Mouse (Mus musculus): ENCODE measurements around the gene Hk3. TPM values are rescaled to one million over a fixed set of nuclear protein-coding genes. Genes with fewer than 3 reads are reported as not detected.

Hk3 gene
- total RNA-seq, 2 experiments from 2014 or later: 0.61 to 0.74 TPM

GRCm38 (mm10) chr13:54959842-54960241, 61.3 kb downstream of the Hk3 start:
- DNase-seq: no peak
- intact Hi-C loops (cut with DNase I): loop anchor here (5.0 kb wide), 1 partner anchor 163 kb away; no protein-coding TSS in a partner anchor

GRCm38 (mm10) chr13:54959059-54959701, 62.0 kb downstream of the Hk3 start:
- intact Hi-C loops (cut with DNase I): no loop called here
- no peak for DNase-seq

- intact Hi-C loops (cut with DNase I): no loop called here
- no peak for DNase-seq
These were observed 63.9 kb downstream of the Hk3 start for GRCm38 (mm10) chr13:54957281-54957680.

Other genes starting within 250 kb of the Hk3 start
- gene Eif4e1b, start 237.4 kb downstream of the Hk3 start, total RNA-seq (2021): not detected
- gene Tspan17, start 232.0 kb downstream of the Hk3 start, total RNA-seq (2021): 10 to 100 TPM in 1 of 2 experiments, 1 to 10 TPM in 1; 9.0 to 12.1 TPM
- under 1 TPM; 0.60 to 0.63 TPM for gene Unc5a, start 72.0 kb downstream of the Hk3 start, total RNA-seq (2021)
- 10 to 100 TPM; 28.4 to 29.0 TPM for gene Uimc1, start 78.9 kb upstream of the Hk3 start, total RNA-seq (2021)
- gene Zfp346, start 83.9 kb upstream of the Hk3 start, total RNA-seq (2021): 10 to 100 TPM; 13.1 to 15.5 TPM
- gene Gm17617, start 112.2 kb upstream of the Hk3 start, total RNA-seq (2021): not detected
- gene Fgfr4, start 131.3 kb upstream of the Hk3 start, total RNA-seq (2021): under 1 TPM; 0.31 to 0.39 TPM
- gene Nsd1, start 188.4 kb upstream of the Hk3 start, total RNA-seq (2021): 10 to 100 TPM; 80.5 to 85.2 TPM

All from heart, postnatal 14 days (tissue).